Mouse (Mus musculus): ENCODE measurements around the gene Trim67. TPM values are rescaled to one million over a fixed set of nuclear protein-coding genes. Genes with fewer than 3 reads are reported as not detected.
"Not testable (repeated sequence)": the region's sequence is repeated elsewhere in the genome, so short reads cannot be mapped to it uniquely, and the experiment has no call there.

Gene Trim67
- polyA plus RNA-seq, 1 experiment from 2014 or later, result 0.19 TPM

DNA sequence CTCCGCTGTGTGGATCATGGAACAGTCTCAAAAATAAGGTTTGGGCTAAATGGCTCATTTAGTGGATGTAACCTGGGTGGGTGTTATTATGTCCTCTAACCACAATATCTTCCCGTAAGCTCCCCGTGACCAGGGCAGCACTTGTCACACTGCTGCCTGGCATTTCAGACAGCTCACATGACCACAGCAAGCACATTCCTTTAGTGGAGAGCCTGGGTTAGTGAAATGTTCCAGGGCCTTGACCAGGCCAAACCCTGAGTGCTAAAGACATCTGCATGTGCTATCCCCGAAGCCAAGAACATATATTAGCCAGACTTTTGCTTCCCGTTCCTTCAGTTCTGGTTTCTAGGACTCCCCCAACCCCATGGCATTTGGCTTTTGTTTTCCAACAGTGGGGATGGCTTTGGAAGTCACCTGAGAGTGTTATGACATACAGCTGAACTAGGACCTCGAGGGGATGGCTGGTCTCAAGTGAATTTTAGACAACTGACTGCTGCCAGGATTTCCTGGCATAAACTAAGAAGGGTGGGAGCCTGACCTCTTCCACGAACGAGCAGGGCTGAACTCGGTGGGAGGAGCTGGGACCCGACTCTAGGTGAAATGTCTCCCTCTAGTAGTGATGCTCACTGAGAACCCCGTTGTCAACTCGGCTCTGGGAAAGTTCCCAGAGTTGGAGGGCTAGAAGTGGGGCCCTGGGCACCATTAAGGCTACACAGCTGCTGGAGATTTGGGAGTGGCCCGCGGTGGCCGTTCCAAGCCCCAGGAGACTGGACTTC lies 40.7 kb downstream of the Trim67 start:
- ATAC-seq (replicated peaks; ENCODE audit: insufficient number of reproducible peaks, insufficient read depth, low FRiP score, low read depth), result peak; percentile 62; the same call in 1 of the 2 replicates
- no peaks in the 10 kb centered on the region for H3K27me3 ChIP-seq
- H3K4me3 ChIP-seq, result 0 out of 2 replicates have a peak overlapping the region, but pooled peaks have one; percentile 3
- H3K9me3 ChIP-seq (replicated peaks), result no peaks in the 10 kb centered on the region
- WGBS, result 26% methylated on average over 15 of the region's 15 CpGs
- no peak overlapping the region for H3K9ac ChIP-seq
- peak overlapping the region; percentile 49 for H3K4me2 ChIP-seq
- peaks cover 6% of the 10 kb centered on the region for H3K36me3 ChIP-seq
- peak overlapping the region; percentile 71 for H3K27ac ChIP-seq
- peaks cover 16% of the 10 kb centered on the region for H3K4me1 ChIP-seq (replicated peaks)

- no peak overlapping the region for H3K27ac ChIP-seq
- H3K4me3 ChIP-seq, result no peak overlapping the region
- H3K4me2 ChIP-seq, result no peak overlapping the region
- ATAC-seq (replicated peaks; ENCODE audit: insufficient number of reproducible peaks, insufficient read depth, low FRiP score, low read depth), result no peak
- peaks cover 16% of the 10 kb centered on the region for H3K4me1 ChIP-seq (replicated peaks)
- no peak overlapping the region for H3K9ac ChIP-seq
- no peaks in the 10 kb centered on the region for H3K9me3 ChIP-seq (replicated peaks)
- no peaks in the 10 kb centered on the region for H3K27me3 ChIP-seq
- peaks cover 25% of the 10 kb centered on the region for H3K36me3 ChIP-seq
Measured at GRCm38 (mm10) chr8:124835848-124836247, 43.0 kb downstream of the Trim67 start.

GRCm38 (mm10) chr8:124836273-124836672 lies 43.4 kb downstream of the Trim67 start:
- ATAC-seq (replicated peaks; ENCODE audit: insufficient number of reproducible peaks, insufficient read depth, low FRiP score, low read depth), result no peak
- peaks cover 30% of the 10 kb centered on the region for H3K36me3 ChIP-seq
- no peak overlapping the region for H3K9ac ChIP-seq
- no peak overlapping the region for H3K4me2 ChIP-seq
- H3K4me1 ChIP-seq (replicated peaks), result peaks cover 16% of the 10 kb centered on the region
- 85% methylated on average over 7 of the region's 7 CpGs for WGBS
- H3K9me3 ChIP-seq (replicated peaks), result no peaks in the 10 kb centered on the region
- H3K27ac ChIP-seq, result no peak overlapping the region
- H3K27me3 ChIP-seq, result no peaks in the 10 kb centered on the region
- no peak overlapping the region for H3K4me3 ChIP-seq

- Histone ChIP-seq H3K4me2 (no peak overlapping the region), H3K36me3 (peaks cover 33% of the 10 kb centered on the region), H3K4me1 (replicated peaks) (peaks cover 16% of the 10 kb centered on the region), H3K9me3 (replicated peaks) (no peaks in the 10 kb centered on the region), H3K9ac (no peak overlapping the region), H3K4me3 (no peak overlapping the region), H3K27ac (no peak overlapping the region), H3K27me3 (no peaks in the 10 kb centered on the region)
- 75% methylated on average over 2 of the region's 2 CpGs for WGBS
- ATAC-seq (replicated peaks; ENCODE audit: insufficient number of reproducible peaks, insufficient read depth, low FRiP score, low read depth), result no peak
Measured at GRCm38 (mm10) chr8:124836907-124837306, 44.0 kb downstream of the Trim67 start.

DNA sequence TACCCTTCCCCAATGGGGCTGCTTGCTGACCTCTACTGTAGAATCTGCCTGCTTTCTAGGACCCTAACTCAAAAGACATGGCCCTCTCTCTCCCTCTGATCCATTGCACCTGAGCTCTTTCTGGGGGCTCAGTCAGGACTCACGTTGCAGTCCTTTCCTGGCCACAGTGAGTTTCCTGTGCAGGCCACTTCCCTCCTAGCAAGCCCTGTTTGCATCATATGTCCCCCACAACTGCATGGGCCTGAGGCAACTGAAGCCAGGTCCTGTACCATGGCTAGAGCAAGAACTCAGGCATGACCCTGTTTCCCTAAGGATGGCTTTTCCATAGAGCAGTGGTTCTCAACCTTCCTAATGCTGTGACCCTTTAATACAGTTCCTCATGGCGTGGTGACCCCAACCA lies 45.1 kb downstream of the Trim67 start:
- no peak overlapping the region for H3K4me3 ChIP-seq
- H3K36me3 ChIP-seq, result peaks cover 36% of the 10 kb centered on the region
- no peak for ATAC-seq (replicated peaks; ENCODE audit: insufficient number of reproducible peaks, insufficient read depth, low FRiP score, low read depth)
- H3K27me3 ChIP-seq, result no peaks in the 10 kb centered on the region
- H3K4me2 ChIP-seq, result no peak overlapping the region
- no peak overlapping the region for H3K27ac ChIP-seq
- WGBS, result 84% methylated on average over 2 of the region's 2 CpGs
- H3K4me1 ChIP-seq (replicated peaks), result peaks cover 14% of the 10 kb centered on the region
- H3K9ac ChIP-seq, result no peak overlapping the region
- H3K9me3 ChIP-seq (replicated peaks), result no peaks in the 10 kb centered on the region

GRCm38 (mm10) chr8:124839371-124839770 lies 46.5 kb downstream of the Trim67 start:
- H3K9ac ChIP-seq, result no peak overlapping the region
- peaks cover under 1% of the 10 kb centered on the region; the same call in 1 of the 2 replicates for H3K4me1 ChIP-seq (replicated peaks)
- H3K36me3 ChIP-seq, result peaks cover 40% of the 10 kb centered on the region
- H3K4me2 ChIP-seq, result no peak overlapping the region
- H3K4me3 ChIP-seq, result no peak overlapping the region
- ATAC-seq (replicated peaks; ENCODE audit: insufficient number of reproducible peaks, insufficient read depth, low FRiP score, low read depth), result peak; percentile 35; the same call in 1 of the 2 replicates
- no peaks in the 10 kb centered on the region for H3K9me3 ChIP-seq (replicated peaks)
- H3K27me3 ChIP-seq, result no peaks in the 10 kb centered on the region
- 76% methylated on average over 10 of the region's 10 CpGs for WGBS
- H3K27ac ChIP-seq, result no peak overlapping the region

- Histone ChIP-seq H3K27ac (no peak overlapping the region), H3K36me3 (peaks cover 40% of the 10 kb centered on the region), H3K4me3 (no peak overlapping the region), H3K9me3 (replicated peaks) (no peaks in the 10 kb centered on the region), H3K9ac (no peak overlapping the region), H3K4me2 (no peak overlapping the region), H3K27me3 (no peaks in the 10 kb centered on the region), H3K4me1 (replicated peaks) (no peaks in the 10 kb centered on the region)
- no peak for ATAC-seq (replicated peaks; ENCODE audit: insufficient number of reproducible peaks, insufficient read depth, low FRiP score, low read depth)
- 91% methylated on average over 7 of the region's 7 CpGs for WGBS
Measured at GRCm38 (mm10) chr8:124840900-124841299, 48.0 kb downstream of the Trim67 start.

- H3K4me1 ChIP-seq (replicated peaks), result no peaks in the 10 kb centered on the region
- H3K27me3 ChIP-seq, result no peaks in the 10 kb centered on the region
- no peak overlapping the region for H3K9ac ChIP-seq
- no peaks in the 10 kb centered on the region for H3K9me3 ChIP-seq (replicated peaks)
- no peak overlapping the region for H3K27ac ChIP-seq
- H3K4me2 ChIP-seq, result no peak overlapping the region
- peaks cover 40% of the 10 kb centered on the region for H3K36me3 ChIP-seq
- WGBS, result 87% methylated on average over 10 of the region's 10 CpGs
- no peak for ATAC-seq (replicated peaks; ENCODE audit: insufficient number of reproducible peaks, insufficient read depth, low FRiP score, low read depth)
- no peak overlapping the region for H3K4me3 ChIP-seq
Measured at GRCm38 (mm10) chr8:124841775-124842174, 48.9 kb downstream of the Trim67 start.

GRCm38 (mm10) chr8:124842929-124843328 lies 50.0 kb downstream of the Trim67 start:
- peaks cover 40% of the 10 kb centered on the region for H3K36me3 ChIP-seq
- not testable (repeated sequence) for H3K9me3 ChIP-seq (replicated peaks); H3K4me2 ChIP-seq; H3K4me1 ChIP-seq (replicated peaks); H3K4me3 ChIP-seq; H3K27me3 ChIP-seq; H3K27ac ChIP-seq; H3K9ac ChIP-seq; ATAC-seq (replicated peaks; ENCODE audit: insufficient number of reproducible peaks, insufficient read depth, low FRiP score, low read depth)
- WGBS, result 50% methylated on average over 1 of the region's 1 CpGs

DNA sequence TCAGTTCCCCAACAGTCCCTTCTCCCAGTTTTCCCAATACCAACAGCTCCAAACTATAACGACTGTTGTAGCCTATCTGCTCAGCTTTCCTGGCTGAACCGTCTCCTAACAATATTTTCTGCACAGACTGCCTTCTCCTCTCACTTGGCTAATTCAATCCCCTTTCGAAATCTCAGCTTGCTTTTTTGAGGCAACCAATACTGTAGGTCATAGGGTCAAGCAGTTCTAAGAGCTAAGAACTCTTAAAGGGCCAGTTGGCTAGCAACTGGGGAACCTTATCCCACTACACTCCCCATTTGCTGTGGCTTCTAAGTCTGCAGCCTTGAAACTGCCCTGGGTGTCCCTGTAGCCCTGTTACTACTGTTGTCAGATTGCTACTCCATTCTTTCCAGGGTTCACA lies 52.2 kb downstream of the Trim67 start:
- Histone ChIP-seq H3K9ac (no peak overlapping the region), H3K27ac (no peak overlapping the region), H3K36me3 (peaks cover 22% of the 10 kb centered on the region), H3K27me3 (no peaks in the 10 kb centered on the region), H3K4me2 (no peak overlapping the region), H3K4me3 (no peak overlapping the region), H3K4me1 (replicated peaks) (no peaks in the 10 kb centered on the region), H3K9me3 (replicated peaks) (no peaks in the 10 kb centered on the region)
- ATAC-seq (replicated peaks; ENCODE audit: insufficient number of reproducible peaks, insufficient read depth, low FRiP score, low read depth), result no peak
- 71% methylated on average over 3 of the region's 3 CpGs for WGBS

DNA sequence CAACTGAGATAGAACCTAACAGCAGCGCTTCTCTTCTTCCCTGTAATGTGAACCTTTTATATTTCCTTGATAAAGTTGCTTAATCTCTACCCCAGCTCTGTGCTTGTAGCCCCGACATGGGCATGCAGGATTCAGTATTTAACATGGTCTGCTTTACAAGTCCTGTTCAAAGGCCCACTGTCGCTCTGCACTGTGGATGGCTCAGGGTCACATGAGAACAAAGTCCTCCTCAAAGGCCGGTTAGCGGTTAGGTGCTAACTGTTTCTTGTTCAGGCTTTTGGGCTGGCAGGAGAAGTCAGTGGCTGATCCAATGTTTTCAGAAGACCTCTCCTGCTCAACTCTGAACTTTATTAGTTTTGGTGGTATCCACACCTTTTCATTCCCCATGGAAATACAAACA lies 52.7 kb downstream of the Trim67 start:
- Histone ChIP-seq H3K27ac (no peak overlapping the region), H3K9me3 (replicated peaks) (no peaks in the 10 kb centered on the region), H3K4me1 (replicated peaks) (no peaks in the 10 kb centered on the region), H3K4me2 (no peak overlapping the region), H3K4me3 (no peak overlapping the region), H3K36me3 (peaks cover 18% of the 10 kb centered on the region; the same call in 1 of the 2 replicates), H3K9ac (no peak overlapping the region), H3K27me3 (no peaks in the 10 kb centered on the region)
- WGBS, result 74% methylated on average over 5 of the region's 5 CpGs
- no peak for ATAC-seq (replicated peaks; ENCODE audit: insufficient number of reproducible peaks, insufficient read depth, low FRiP score, low read depth)

GRCm38 (mm10) chr8:124853511-124853910 lies 60.6 kb downstream of the Trim67 start:
- H3K4me2 ChIP-seq, result no peak overlapping the region
- peaks cover 12% of the 10 kb centered on the region for H3K9me3 ChIP-seq (replicated peaks)
- H3K27me3 ChIP-seq, result no peaks in the 10 kb centered on the region
- no peaks in the 10 kb centered on the region; the same call in 1 of the 2 replicates for H3K4me1 ChIP-seq (replicated peaks)
- H3K36me3 ChIP-seq, result peaks cover 62% of the 10 kb centered on the region
- no peak overlapping the region for H3K27ac ChIP-seq
- ATAC-seq (replicated peaks; ENCODE audit: insufficient number of reproducible peaks, insufficient read depth, low FRiP score, low read depth), result no peak
- H3K9ac ChIP-seq, result no peak overlapping the region
- no peak overlapping the region for H3K4me3 ChIP-seq
- 96% methylated on average over 1 of the region's 1 CpGs for WGBS

Data from heart, embryonic 15.5 days (tissue).